Mouse (Mus musculus): ENCODE results near the gene Ror1. TPM values are rescaled to one million over a fixed set of nuclear protein-coding genes. Genes with fewer than 3 reads are reported as not detected.
A peak's percentile ranks its signal among the peaks of the same experiment; 100 is the strongest.

The Ror1 gene
- polyA plus RNA-seq, 1 experiment from 2014 or later: 11.1 TPM

GRCm38 (mm10) chr4:100219599-100219998, 124.0 kb downstream of the Ror1 start:
- Histone ChIP-seq H3K27ac (no peak overlapping the region), H3K9ac (no peak overlapping the region), H3K36me3 (no peaks in the 10 kb centered on the region), H3K4me2 (no peak overlapping the region), H3K4me1 (peaks cover 34% of the 10 kb centered on the region), H3K4me3 (replicated peaks) (no peak overlapping the region), H3K9me3 (replicated peaks) (no peaks in the 10 kb centered on the region), H3K27me3 (no peaks in the 10 kb centered on the region)
- WGBS: 84% methylated on average over 4 of the region's 4 CpGs
- no peak for ATAC-seq (replicated peaks; ENCODE audit: low FRiP score)

DNA sequence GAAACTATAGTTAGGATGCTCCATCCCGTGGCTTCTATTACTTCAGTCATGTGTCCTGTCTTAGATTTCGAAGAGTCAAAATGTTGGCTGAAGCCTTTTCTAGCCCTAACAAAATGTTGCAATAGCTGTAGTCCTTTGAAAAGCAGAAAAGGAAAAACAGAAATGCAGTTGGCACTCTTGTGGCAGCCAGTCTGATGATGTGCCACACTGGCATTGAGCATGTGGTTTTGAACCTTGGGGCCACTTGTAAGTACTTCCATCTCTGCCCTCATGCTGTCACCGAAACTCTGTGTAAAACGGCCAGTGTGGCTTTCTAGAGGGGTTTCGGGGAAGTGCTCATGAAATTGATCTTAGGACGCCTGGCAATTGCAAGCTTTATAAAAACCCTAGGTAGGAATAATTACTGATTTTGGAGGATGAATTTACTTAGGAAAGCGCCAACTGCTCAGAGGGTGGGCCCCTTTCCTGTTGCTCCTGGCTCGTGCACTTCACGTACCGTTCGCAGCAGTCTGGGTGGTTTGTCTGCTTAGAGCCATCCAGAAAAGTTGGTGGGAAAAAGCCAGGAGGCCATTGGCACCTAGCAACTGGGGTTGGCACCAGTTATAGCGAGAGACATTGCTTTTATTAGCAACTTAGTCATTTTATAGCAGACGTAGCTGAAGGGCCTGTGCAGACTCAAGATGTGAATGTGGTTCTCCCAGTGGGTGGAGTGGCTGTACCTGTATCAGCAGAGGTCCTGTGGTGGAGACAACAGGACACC, 126.6 kb downstream of the Ror1 start:
- Histone ChIP-seq H3K9me3 (replicated peaks) (no peaks in the 10 kb centered on the region), H3K36me3 (no peaks in the 10 kb centered on the region), H3K4me2 (no peak overlapping the region), H3K4me3 (replicated peaks) (no peak overlapping the region), H3K9ac (no peak overlapping the region), H3K4me1 (peaks cover 24% of the 10 kb centered on the region), H3K27ac (no peak overlapping the region), H3K27me3 (no peaks in the 10 kb centered on the region)
- WGBS: 75% methylated on average over 13 of the region's 13 CpGs
- ATAC-seq (replicated peaks; ENCODE audit: low FRiP score): no peak

DNA sequence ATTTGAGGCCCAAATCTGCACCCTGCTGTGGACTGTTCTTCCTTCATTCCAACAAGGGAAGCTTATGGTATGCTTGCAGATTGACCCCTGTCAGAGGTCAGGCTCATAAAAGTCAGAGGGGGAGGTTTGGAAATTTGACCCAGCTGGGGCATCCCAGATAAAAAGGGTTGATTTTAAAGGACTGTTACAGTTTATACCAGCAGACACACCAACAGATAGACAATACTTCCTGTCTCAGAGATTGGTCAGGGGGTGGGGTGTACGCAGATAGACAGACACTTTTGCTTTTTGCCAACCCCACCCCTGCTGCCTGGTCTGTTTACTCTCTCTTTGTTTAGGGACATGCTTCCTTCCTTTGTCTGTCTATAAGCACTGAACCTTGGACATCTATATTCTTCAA, 127.9 kb downstream of the Ror1 start:
- no peak overlapping the region for H3K4me3 ChIP-seq (replicated peaks)
- no peaks in the 10 kb centered on the region for H3K9me3 ChIP-seq (replicated peaks)
- no peak overlapping the region for H3K9ac ChIP-seq
- 20% methylated on average over 1 of the region's 1 CpGs for WGBS
- ATAC-seq (replicated peaks; ENCODE audit: low FRiP score): no peak; the same call in 1 of the 2 replicates
- H3K36me3 ChIP-seq: no peaks in the 10 kb centered on the region
- H3K27ac ChIP-seq: peak overlapping the region; percentile 46
- H3K4me1 ChIP-seq: peaks cover 23% of the 10 kb centered on the region
- H3K27me3 ChIP-seq: no peaks in the 10 kb centered on the region
- H3K4me2 ChIP-seq: no peak overlapping the region

GRCm38 (mm10) chr4:100223965-100224364, 128.4 kb downstream of the Ror1 start:
- peak overlapping the region; percentile 46; the same call in 1 of the 2 replicates for H3K27ac ChIP-seq
- peaks cover 25% of the 10 kb centered on the region for H3K4me1 ChIP-seq
- H3K4me3 ChIP-seq (replicated peaks): no peak overlapping the region
- H3K9me3 ChIP-seq (replicated peaks): no peaks in the 10 kb centered on the region
- H3K36me3 ChIP-seq: no peaks in the 10 kb centered on the region
- H3K4me2 ChIP-seq: no peak overlapping the region
- H3K27me3 ChIP-seq: no peaks in the 10 kb centered on the region
- H3K9ac ChIP-seq: no peak overlapping the region
- 88% methylated on average over 3 of the region's 3 CpGs for WGBS
- no peak for ATAC-seq (replicated peaks; ENCODE audit: low FRiP score)

- Histone ChIP-seq H3K4me1 (peaks cover 34% of the 10 kb centered on the region), H3K27me3 (no peaks in the 10 kb centered on the region), H3K27ac (no peak overlapping the region), H3K4me2 (no peak overlapping the region), H3K9me3 (replicated peaks) (no peaks in the 10 kb centered on the region), H3K36me3 (no peaks in the 10 kb centered on the region), H3K4me3 (replicated peaks) (no peak overlapping the region), H3K9ac (no peak overlapping the region)
- WGBS: 54% methylated on average over 4 of the region's 4 CpGs
- no peak for ATAC-seq (replicated peaks; ENCODE audit: low FRiP score)
Measured at GRCm38 (mm10) chr4:100226619-100227018, 131.0 kb downstream of the Ror1 start.

GRCm38 (mm10) chr4:100228106-100228505, 132.5 kb downstream of the Ror1 start:
- no peak overlapping the region for H3K9ac ChIP-seq
- no peaks in the 10 kb centered on the region for H3K27me3 ChIP-seq
- H3K9me3 ChIP-seq (replicated peaks): no peaks in the 10 kb centered on the region
- H3K4me3 ChIP-seq (replicated peaks): no peak overlapping the region
- ATAC-seq (replicated peaks; ENCODE audit: low FRiP score): no peak
- peaks cover 25% of the 10 kb centered on the region for H3K4me1 ChIP-seq
- no peak overlapping the region for H3K4me2 ChIP-seq
- no peaks in the 10 kb centered on the region for H3K36me3 ChIP-seq
- WGBS: 76% methylated on average over 3 of the region's 3 CpGs
- H3K27ac ChIP-seq: no peak overlapping the region

- Histone ChIP-seq H3K27ac (no peak overlapping the region), H3K4me1 (peaks cover 17% of the 10 kb centered on the region)
Measured at GRCm38 (mm10) chr4:100230245-100230644, 134.7 kb downstream of the Ror1 start.

GRCm38 (mm10) chr4:100230963-100231362, 135.4 kb downstream of the Ror1 start:
- Histone ChIP-seq H3K4me2 (no peak overlapping the region), H3K9me3 (replicated peaks) (no peaks in the 10 kb centered on the region), H3K27ac (no peak overlapping the region), H3K4me1 (peaks cover 17% of the 10 kb centered on the region), H3K27me3 (no peaks in the 10 kb centered on the region), H3K9ac (no peak overlapping the region), H3K4me3 (replicated peaks) (no peak overlapping the region), H3K36me3 (no peaks in the 10 kb centered on the region)
- ATAC-seq (replicated peaks; ENCODE audit: low FRiP score): no peak
- WGBS: 90% methylated on average over 2 of the region's 2 CpGs

More at GRCm38 (mm10) chr4:100230245-100230644, 134.7 kb downstream of the Ror1 start:
- no peak for ATAC-seq (replicated peaks; ENCODE audit: low FRiP score)
- WGBS: 41% methylated on average over 5 of the region's 5 CpGs
- Histone ChIP-seq H3K36me3 (no peaks in the 10 kb centered on the region), H3K9me3 (replicated peaks) (no peaks in the 10 kb centered on the region), H3K4me3 (replicated peaks) (no peak overlapping the region), H3K4me2 (no peak overlapping the region), H3K9ac (no peak overlapping the region), H3K27me3 (no peaks in the 10 kb centered on the region)

DNA sequence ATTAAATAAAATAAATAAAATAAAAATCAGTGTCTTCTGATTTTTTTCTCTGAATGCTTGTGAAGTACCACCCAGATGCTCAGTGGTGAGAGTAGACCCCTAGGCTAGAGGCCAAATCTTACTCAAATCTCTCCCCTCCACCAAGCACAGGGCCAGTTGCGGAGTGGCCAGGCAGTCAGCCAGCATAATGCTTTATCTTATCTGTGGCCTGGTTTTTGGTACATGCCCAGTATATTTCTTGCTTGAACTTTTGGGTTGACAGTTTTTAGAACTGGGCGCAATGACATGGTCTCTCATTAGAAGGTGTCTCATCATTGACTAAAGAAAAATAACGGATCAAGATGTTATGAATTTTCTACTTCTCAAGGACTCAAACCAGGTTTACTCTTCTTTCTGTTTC, 136.3 kb downstream of the Ror1 start:
- Histone ChIP-seq H3K27ac (no peak overlapping the region), H3K9me3 (replicated peaks) (no peaks in the 10 kb centered on the region), H3K27me3 (no peaks in the 10 kb centered on the region), H3K9ac (no peak overlapping the region), H3K4me3 (replicated peaks) (no peak overlapping the region), H3K4me1 (peaks cover 18% of the 10 kb centered on the region), H3K4me2 (no peak overlapping the region), H3K36me3 (no peaks in the 10 kb centered on the region)
- 87% methylated on average over 3 of the region's 3 CpGs for WGBS
- no peak for ATAC-seq (replicated peaks; ENCODE audit: low FRiP score)

- peaks cover 18% of the 10 kb centered on the region for H3K4me1 ChIP-seq
- ATAC-seq (replicated peaks; ENCODE audit: low FRiP score): no peak
- H3K27me3 ChIP-seq: no peaks in the 10 kb centered on the region
- no peak overlapping the region for H3K27ac ChIP-seq
- no peak overlapping the region for H3K4me3 ChIP-seq (replicated peaks)
- no peak overlapping the region for H3K4me2 ChIP-seq
- H3K9ac ChIP-seq: no peak overlapping the region
- no peaks in the 10 kb centered on the region for H3K9me3 ChIP-seq (replicated peaks)
- WGBS: 81% methylated on average over 7 of the region's 7 CpGs
- H3K36me3 ChIP-seq: no peaks in the 10 kb centered on the region
Measured at GRCm38 (mm10) chr4:100232541-100232940, 136.9 kb downstream of the Ror1 start.

- WGBS: 86% methylated on average over 10 of the region's 10 CpGs
- Histone ChIP-seq H3K9ac (no peak overlapping the region), H3K4me3 (replicated peaks) (no peak overlapping the region), H3K4me1 (peaks cover 15% of the 10 kb centered on the region), H3K27ac (no peak overlapping the region), H3K36me3 (no peaks in the 10 kb centered on the region), H3K4me2 (no peak overlapping the region), H3K27me3 (no peaks in the 10 kb centered on the region), H3K9me3 (replicated peaks) (no peaks in the 10 kb centered on the region)
- ATAC-seq (replicated peaks; ENCODE audit: low FRiP score): no peak
Measured at GRCm38 (mm10) chr4:100233770-100234169, 138.2 kb downstream of the Ror1 start.

- WGBS: 57% methylated on average over 3 of the region's 3 CpGs
- no peak overlapping the region for H3K9ac ChIP-seq
- H3K9me3 ChIP-seq (replicated peaks): no peaks in the 10 kb centered on the region
Measured at GRCm38 (mm10) chr4:100236339-100236738, 140.7 kb downstream of the Ror1 start.

More at GRCm38 (mm10) chr4:100236339-100236738, 140.7 kb downstream of the Ror1 start:
- Histone ChIP-seq H3K4me3 (replicated peaks) (no peak overlapping the region), H3K27ac (no peak overlapping the region), H3K36me3 (no peaks in the 10 kb centered on the region), H3K27me3 (no peaks in the 10 kb centered on the region), H3K4me1 (0 out of 2 replicates have a peak, but pooled peaks cover 6% of the 10 kb centered on the region), H3K4me2 (no peak overlapping the region)
- ATAC-seq (replicated peaks; ENCODE audit: low FRiP score): no peak
